Mouse (Mus musculus) limb, embryonic 14.5 days (tissue): ENCODE measurements at regions not wholly inside any gene's neighbourhood (a gene's known extent, or its start where the extent isn't known, plus 50 kb on each side); places are given as distances from the start of the nearest gene placed in this dataset.

Source experiments
- ATAC-seq: fragments of 200-750 bp; cut with Nextera tagmentation; 2 replicates; pipeline ENCODE4 v1.8.0; 2017; ENCODE audit warnings: low read depth, moderate number of reproducible peaks, moderate TSS enrichment; ENCODE audit not compliant: low FRiP score
- DNase-seq: peaks from one replicate; pipeline ENCODE4 v3.0.0-alpha.2; 2015; ENCODE audit warnings: low spot score
- H3K27ac ChIP-seq: fragments of 300-500 bp; sonication (generic); replicated peaks from 2 replicates; pipeline ENCODE4 v1.5.1; 2014; ENCODE audit warnings: low read depth, mild to moderate bottlenecking, low read length, moderate library complexity, mixed read lengths
- H3K27me3 ChIP-seq: fragments of 300-500 bp; sonication (generic); 2 replicates; pipeline ENCODE4 v1.6.1; 2014; ENCODE audit warnings: low read length, mixed read lengths; ENCODE audit not compliant: control insufficient read depth, insufficient read depth
- H3K36me3 ChIP-seq: fragments of 300-500 bp; sonication (generic); 2 replicates; pipeline ENCODE4 v1.6.1; 2014; ENCODE audit warnings: mild to moderate bottlenecking, low read length, moderate library complexity, mixed read lengths; ENCODE audit not compliant: control insufficient read depth, insufficient read depth
- H3K4me1 ChIP-seq: fragments of 300-500 bp; sonication (generic); 2 replicates; pipeline ENCODE4 v1.6.1; 2014; ENCODE audit warnings: antibody characterized with exemption, low read length, mixed read lengths; ENCODE audit not compliant: control insufficient read depth, insufficient read depth
- H3K4me2 ChIP-seq: fragments of 300-500 bp; sonication (generic); replicated peaks from 2 replicates; pipeline ENCODE4 v1.6.1; 2014; ENCODE audit warnings: low read depth, mild to moderate bottlenecking, low read length, moderate library complexity; ENCODE audit not compliant: severe bottlenecking
- H3K4me3 ChIP-seq: fragments of 300-500 bp; sonication (generic); replicated peaks from 2 replicates; pipeline ENCODE4 v1.5.1; 2014; ENCODE audit warnings: low read length
- H3K9ac ChIP-seq: fragments of 300-500 bp; sonication (generic); 2 replicates; pipeline ENCODE4 v1.6.1; 2014; ENCODE audit warnings: mild to moderate bottlenecking, low read depth, low read length, moderate library complexity; ENCODE audit not compliant: severe bottlenecking
- H3K9me3 ChIP-seq: fragments of 300-500 bp; sonication (generic); 2 replicates; pipeline ENCODE4 v1.6.1; 2016; ENCODE audit warnings: low read length; ENCODE audit not compliant: control insufficient read depth
- POLR2A ChIP-seq: fragments of 200-500 bp; IDR thresholded peaks from 2 replicates; pipeline ENCODE4 v1.8.0; 2012; ENCODE audit warnings: inconsistent platforms, mild to moderate bottlenecking, moderate library complexity, borderline replicate concordance; ENCODE audit not compliant: insufficient read depth, insufficient read length; ENCODE audit errors: extremely low read depth
- WGBS: fragments of 180-500 bp; shearing (Covaris S2); extraction: QIAGEN DNeasy Blood & Tissue Kit; methylation state at CpG from one replicate; pipeline ENCODE4 v1.1.7; 2014; 5-methylcytosine and 5-hydroxymethylcytosine counted together

DNA sequence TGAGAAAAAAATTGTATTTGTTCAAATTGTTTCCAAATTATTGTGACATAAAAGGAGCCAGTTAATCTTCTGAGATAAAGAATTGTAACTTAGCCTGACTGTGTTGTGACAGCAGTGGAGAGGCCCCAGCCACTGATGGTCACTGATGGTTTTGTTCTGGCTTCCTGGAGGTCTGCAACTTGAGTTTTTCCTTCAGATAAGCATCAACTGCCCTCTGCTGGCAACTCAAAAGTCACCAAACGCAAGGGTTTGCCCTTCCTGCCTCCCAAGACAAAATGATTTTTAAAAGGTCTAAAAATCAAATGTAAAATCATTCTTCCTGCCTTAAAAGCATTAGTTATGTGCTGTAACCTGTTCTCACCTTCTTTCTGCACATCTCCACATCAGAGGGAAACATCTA, 382.6 kb downstream of the 9430069I07Rik start:
- WGBS = 35% methylated on average over 1 of the region's 1 CpGs
- no peak overlapping the region for H3K9ac ChIP-seq
- H3K27ac ChIP-seq = no peak overlapping the region
- no peaks in the 10 kb centered on the region for H3K36me3 ChIP-seq
- no peaks in the 10 kb centered on the region for H3K27me3 ChIP-seq
- H3K4me3 ChIP-seq = no peak overlapping the region
- no peaks in the 10 kb centered on the region for H3K9me3 ChIP-seq
- DNase-seq = peak; percentile 28
- H3K4me2 ChIP-seq = no peak overlapping the region
- ATAC-seq = no peak
- no peaks in the 10 kb centered on the region for H3K4me1 ChIP-seq
- TF ChIP-seq POLR2A = no peak

DNA sequence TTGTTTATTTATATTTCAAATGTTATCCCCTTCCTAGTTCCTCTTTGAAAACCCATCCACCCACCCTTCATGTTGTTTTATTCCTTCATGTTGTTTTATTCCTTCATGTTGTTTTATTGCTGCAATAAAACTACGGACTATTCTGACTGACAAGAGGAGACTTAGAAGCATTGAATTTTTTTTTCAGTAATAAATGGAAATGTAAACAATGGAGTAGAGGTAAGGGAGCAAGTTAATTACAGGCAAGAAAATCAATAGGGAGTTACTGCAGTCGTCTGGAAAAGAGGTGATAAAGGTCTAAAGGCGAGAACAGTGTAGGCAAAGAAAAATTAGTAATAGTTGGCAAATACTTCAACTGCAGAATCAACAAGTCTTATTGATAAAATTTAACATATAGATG, 384.2 kb downstream of the 9430069I07Rik start:
- Histone ChIP-seq H3K9me3 (no peaks in the 10 kb centered on the region), H3K27me3 (no peaks in the 10 kb centered on the region), H3K9ac (no peak overlapping the region), H3K27ac (no peak overlapping the region), H3K4me3 (no peak overlapping the region), H3K4me1 (no peaks in the 10 kb centered on the region), H3K4me2 (no peak overlapping the region), H3K36me3 (no peaks in the 10 kb centered on the region)
- no peak for TF ChIP-seq POLR2A
- 36% methylated on average over 3 of the region's 3 CpGs for WGBS
- ATAC-seq (no peak), DNase-seq (no peak)

DNA sequence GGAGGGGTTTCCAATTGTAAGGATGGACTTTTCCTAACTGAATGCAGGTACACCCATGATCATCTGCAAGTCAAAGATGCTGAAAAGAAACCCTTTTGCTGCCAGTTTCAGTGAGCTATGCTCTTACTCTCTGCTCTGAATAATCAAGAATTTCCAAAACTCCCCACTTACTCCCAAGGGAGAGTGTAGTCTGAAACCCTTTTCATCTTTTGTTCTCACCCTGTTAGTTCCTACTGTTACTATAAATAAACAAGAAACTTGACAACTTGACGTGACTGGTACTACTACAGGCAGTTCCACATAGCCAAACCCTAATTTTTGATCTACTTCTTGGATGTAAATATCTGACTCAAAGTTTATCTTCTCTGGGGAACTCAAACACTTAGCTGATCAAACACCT, 388.3 kb downstream of the 9430069I07Rik start:
- no peak for TF ChIP-seq POLR2A
- DNase-seq (no peak), ATAC-seq (no peak)
- Histone ChIP-seq H3K4me3 (no peak overlapping the region), H3K36me3 (no peaks in the 10 kb centered on the region), H3K4me1 (no peaks in the 10 kb centered on the region), H3K27me3 (no peaks in the 10 kb centered on the region), H3K27ac (no peak overlapping the region), H3K9me3 (no peaks in the 10 kb centered on the region), H3K4me2 (no peak overlapping the region), H3K9ac (no peak overlapping the region)
- WGBS = 58% methylated on average over 1 of the region's 1 CpGs

DNA sequence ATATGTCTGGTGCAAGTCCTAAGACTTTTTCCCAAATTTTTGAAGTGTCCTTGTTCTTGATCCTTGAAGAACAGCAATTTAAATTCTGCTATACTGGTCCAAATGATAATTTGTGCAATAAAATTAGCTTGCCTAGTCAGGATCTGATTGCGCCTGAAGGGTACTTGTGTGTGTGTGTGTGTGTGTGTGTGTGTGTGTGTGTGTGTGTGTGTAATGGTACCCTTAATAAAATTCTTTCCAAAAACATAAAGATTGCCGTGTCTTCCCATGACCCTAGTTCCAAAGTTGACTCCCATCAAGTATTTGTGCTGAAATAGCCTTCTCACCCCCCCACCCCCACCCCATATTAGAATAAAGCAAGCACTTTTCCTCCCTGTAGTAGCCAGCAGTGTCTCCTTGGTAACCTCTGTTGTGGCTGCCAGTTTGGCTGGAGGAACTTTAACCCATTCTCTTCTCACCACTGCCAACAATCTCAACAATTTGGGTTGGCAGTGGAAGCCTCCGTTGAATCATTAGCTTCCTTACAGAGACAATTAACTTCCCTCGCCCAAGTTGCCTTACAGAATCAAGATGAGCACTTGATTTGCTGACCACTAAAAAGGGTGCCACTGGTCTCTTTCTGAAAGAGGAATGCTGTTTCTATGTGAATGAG, 422.5 kb downstream of the 9430069I07Rik start:
- H3K4me3 ChIP-seq = no peak overlapping the region
- no peaks in the 10 kb centered on the region for H3K4me1 ChIP-seq
- ATAC-seq (no peak), DNase-seq (no peak)
- H3K9me3 ChIP-seq = 0 out of 2 replicates have a peak, but pooled peaks cover 3% of the 10 kb centered on the region
- no peak overlapping the region for H3K4me2 ChIP-seq
- no peaks in the 10 kb centered on the region for H3K27me3 ChIP-seq
- H3K9ac ChIP-seq = no peak overlapping the region
- no peaks in the 10 kb centered on the region for H3K36me3 ChIP-seq
- no peak overlapping the region for H3K27ac ChIP-seq
- WGBS = 78% methylated on average over 4 of the region's 4 CpGs
- no peak for TF ChIP-seq POLR2A

DNA sequence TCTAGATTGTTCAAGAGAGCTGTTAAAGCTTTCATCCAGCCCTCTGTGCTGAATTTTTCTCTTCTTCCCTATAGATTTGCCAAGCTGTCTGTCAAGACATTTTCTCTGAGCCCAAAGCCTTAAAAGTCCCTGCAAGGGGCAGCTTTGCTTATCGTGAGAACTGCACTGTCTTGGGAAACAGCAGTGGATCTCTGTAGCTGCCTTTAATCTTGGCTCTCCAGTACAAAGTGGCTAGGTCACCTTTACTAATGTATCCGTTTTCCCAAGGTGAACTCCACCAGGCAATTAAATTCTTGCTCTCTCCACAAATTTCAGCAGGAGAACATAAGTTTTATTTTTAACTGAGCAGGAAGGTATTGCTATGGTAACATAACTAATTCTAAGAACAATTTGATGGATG, 431.2 kb downstream of the 9430069I07Rik start:
- TF ChIP-seq POLR2A = no peak
- no peak overlapping the region for H3K4me3 ChIP-seq
- H3K4me2 ChIP-seq = no peak overlapping the region
- WGBS = 42% methylated on average over 2 of the region's 2 CpGs
- no peak for ATAC-seq
- no peak for DNase-seq
- H3K4me1 ChIP-seq = no peaks in the 10 kb centered on the region
- no peaks in the 10 kb centered on the region for H3K36me3 ChIP-seq
- H3K27me3 ChIP-seq = no peaks in the 10 kb centered on the region
- H3K27ac ChIP-seq = no peak overlapping the region
- no peaks in the 10 kb centered on the region for H3K9me3 ChIP-seq
- H3K9ac ChIP-seq = no peak overlapping the region
